In the genomic region with DNA sequence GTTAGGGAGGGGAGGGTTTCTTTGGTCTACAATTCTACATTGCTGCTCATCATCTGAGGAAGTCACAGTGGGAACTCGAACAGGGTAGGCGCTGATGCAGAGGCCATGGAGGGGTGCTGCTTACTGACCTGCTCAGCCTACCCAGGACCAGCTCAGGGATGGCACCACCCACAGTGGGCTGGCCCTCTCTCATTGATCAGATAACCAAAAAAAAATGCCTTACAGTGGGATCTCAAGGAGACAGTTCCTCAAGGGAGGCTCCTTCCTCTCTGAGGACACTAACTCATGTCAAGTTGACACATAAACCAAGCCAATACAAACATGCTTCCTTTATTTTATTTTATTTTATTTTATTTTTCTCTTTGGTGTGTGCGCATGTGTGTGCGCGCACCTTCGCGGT, we compare ENCODE assay signal across 12 mouse cellular contexts.
DNase-seq lines count a peak whose midpoint lies in the region; ATAC-seq lines count a peak whose summit lies in the region.
"Had no signal": no experiment of that assay in that cellular context is flagged by ENCODE, and none has a peak within 500 bp of the region (broad histone marks: within the 10 kb centered on the region; RNA-seq: fewer than 3 reads in every experiment).

No protein-coding gene starts in this region.

- no peak for DNase-seq in heart, postnatal 14 days
- no peak for DNase-seq in neural tube, embryonic 11.5 days (ENCODE audit: low spot score)
- no peak for DNase-seq in neural tube, embryonic 10.5 days (ENCODE audit: extremely low spot score, low spot score)
- DNase-seq in hindbrain, embryonic 14.5 days (ENCODE audit: low spot score), result no peak
- DNase-seq in ovary, adult 18-20 months (ENCODE audit: low spot score), result no peak
- DNase-seq in embryo, embryonic 10 days (ENCODE audit: low spot score), result no peak
- DNase-seq in heart, adult 8-10 months (ENCODE audit: low spot score), result no peak
- DNase-seq: heart, adult 2 months; right cerebral cortex, postnatal 25 days; thymus, adult 18-20 months had no signal

- no peaks in the 10 kb centered on the region for H3K27me3 ChIP-seq in heart, embryonic 13.5 days (replicated peaks)
- H3K27me3 ChIP-seq in neural tube, embryonic 11.5 days (ENCODE audit: control insufficient read depth, insufficient read depth, low read length), result no peaks in the 10 kb centered on the region
- H3K27me3 ChIP-seq in hindbrain, embryonic 14.5 days (ENCODE audit: control insufficient read depth, insufficient read depth, low read length), result no peaks in the 10 kb centered on the region

- H3K4me3 ChIP-seq in heart, embryonic 13.5 days, result no peak overlapping the region
- H3K4me3 ChIP-seq in neural tube, embryonic 11.5 days (ENCODE audit: low read depth, low read length), result no peak overlapping the region
- H3K4me3 ChIP-seq in hindbrain, embryonic 14.5 days (replicated peaks; ENCODE audit: low read length), result no peak overlapping the region
- H3K4me3 ChIP-seq: heart, adult 2 months had no signal

- peaks cover 43% of the 10 kb centered on the region for H3K36me3 ChIP-seq in heart, embryonic 13.5 days
- H3K36me3 ChIP-seq in neural tube, embryonic 11.5 days (ENCODE audit: control insufficient read depth, insufficient read depth, low read length), result peaks cover 2% of the 10 kb centered on the region; the same call in 1 of the 2 replicates
- 0 out of 2 replicates have a peak, but pooled peaks cover 3% of the 10 kb centered on the region for H3K36me3 ChIP-seq in hindbrain, embryonic 14.5 days (replicated peaks; ENCODE audit: control insufficient read depth, insufficient read depth)

- 92% methylated on average over 7 of the region's 7 CpGs for WGBS in heart, embryonic 13.5 days
- WGBS in neural tube, embryonic 11.5 days, result 82% methylated on average over 7 of the region's 7 CpGs
- WGBS in hindbrain, embryonic 14.5 days, result 88% methylated on average over 7 of the region's 7 CpGs

- H3K9me3 ChIP-seq in heart, embryonic 13.5 days, result no peaks in the 10 kb centered on the region
- no peaks in the 10 kb centered on the region for H3K9me3 ChIP-seq in neural tube, embryonic 11.5 days (ENCODE audit: control insufficient read depth, low read length)
- no peaks in the 10 kb centered on the region for H3K9me3 ChIP-seq in hindbrain, embryonic 14.5 days (ENCODE audit: control insufficient read depth, low read length)

- H3K4me2 ChIP-seq in heart, embryonic 13.5 days, result no peak overlapping the region
- no peak overlapping the region for H3K4me2 ChIP-seq in neural tube, embryonic 11.5 days (ENCODE audit: low read depth)
- no peak overlapping the region for H3K4me2 ChIP-seq in hindbrain, embryonic 14.5 days (replicated peaks)

- no peak for ATAC-seq in heart, embryonic 13.5 days (ENCODE audit: extremely low read depth, insufficient number of reproducible peaks, low FRiP score, low TSS enrichment)
- ATAC-seq in neural tube, embryonic 11.5 days (ENCODE audit: insufficient read depth, low FRiP score, low TSS enrichment), result no peak
- ATAC-seq in hindbrain, embryonic 14.5 days (ENCODE audit: low FRiP score), result no peak

- intact Hi-C loops in heart, postnatal 14 days (cut with DNase I), result no loop called here

- H3K4me1 ChIP-seq in heart, embryonic 13.5 days, result peaks cover 26% of the 10 kb centered on the region
- H3K4me1 ChIP-seq in neural tube, embryonic 11.5 days (ENCODE audit: control insufficient read depth, insufficient read depth, low read length), result peaks cover 9% of the 10 kb centered on the region; the same call in 1 of the 2 replicates
- 0 out of 2 replicates have a peak, but pooled peaks cover 7% of the 10 kb centered on the region for H3K4me1 ChIP-seq in hindbrain, embryonic 14.5 days (replicated peaks; ENCODE audit: control insufficient read depth, insufficient read depth, low read length)

- no peak overlapping the region for H3K9ac ChIP-seq in heart, embryonic 13.5 days
- H3K9ac ChIP-seq in neural tube, embryonic 11.5 days (ENCODE audit: low read length), result no peak overlapping the region
- H3K9ac ChIP-seq in hindbrain, embryonic 14.5 days, result no peak overlapping the region
- H3K9ac ChIP-seq: liver, embryonic 14.5 days had no signal

- H3K27ac ChIP-seq in heart, embryonic 13.5 days (replicated peaks), result 0 out of 2 replicates have a peak overlapping the region, but pooled peaks have one; percentile 82
- H3K27ac ChIP-seq in neural tube, embryonic 11.5 days (ENCODE audit: low read depth, low read length), result peak overlapping the region; percentile 94; the same call in 1 of the 2 replicates
- peak overlapping the region; percentile 75 for H3K27ac ChIP-seq in hindbrain, embryonic 14.5 days
- H3K27ac ChIP-seq: liver, embryonic 14.5 days had no signal
